Mouse (Mus musculus) MEL (cell line): Measurements from ENCODE around the gene Btbd11.

Experiments used
- CHD2 ChIP-seq: IDR thresholded peaks from 2 replicates; pipeline ENCODE4 v1.6.1; 2011; ENCODE audit warnings: low read length, improper control_type of control experiment
- CTCF ChIP-seq, 3 experiments: IDR thresholded peaks in 2 of 3; conservative IDR thresholded peaks in 1 of 3; 2 replicates each; pipeline ENCODE4 v1.5.1; 2011 to 2012; ENCODE audit warnings: low read length in 3 of 3, low read depth in 2 of 3, mild to moderate bottlenecking in 2 of 3, improper control_type of control experiment in 1 of 3, inconsistent platforms in 1 of 3, mixed read lengths in 1 of 3, moderate library complexity in 1 of 3; ENCODE audit not compliant: control insufficient read depth in 1 of 3, insufficient read depth in 1 of 3, poor library complexity in 1 of 3, severe bottlenecking in 1 of 3
- EP300 ChIP-seq, 2 experiments: IDR thresholded peaks; 2 replicates each; pipeline ENCODE4 v1.6.1; 2011; ENCODE audit warnings: improper control_type of control experiment in 2 of 2, low read length in 2 of 2, low read depth in 1 of 2, mild to moderate bottlenecking in 1 of 2
- ETS1 ChIP-seq: IDR thresholded peaks from 2 replicates; pipeline ENCODE4 v1.6.1; 2012; ENCODE audit warnings: low read depth, mild to moderate bottlenecking, inconsistent platforms, low read length, improper control_type of control experiment, moderate library complexity
- JUND ChIP-seq: IDR thresholded peaks from 2 replicates; pipeline ENCODE4 v1.6.1; 2011; ENCODE audit warnings: low read depth, mild to moderate bottlenecking, improper control_type of control experiment, low read length
- KAT2A ChIP-seq: conservative IDR thresholded peaks from 2 replicates; pipeline ENCODE4 v1.6.1; 2012; ENCODE audit warnings: low read depth, low read length, improper control_type of control experiment, inconsistent platforms
- MAFK ChIP-seq: IDR thresholded peaks from 2 replicates; pipeline ENCODE4 v1.6.1; 2011; ENCODE audit warnings: low read depth, mild to moderate bottlenecking, low read length, improper control_type of control experiment, borderline replicate concordance
- MXI1 ChIP-seq: IDR thresholded peaks from 2 replicates; pipeline ENCODE4 v1.6.1; 2011; ENCODE audit warnings: mild to moderate bottlenecking, low read depth, low read length, improper control_type of control experiment
- MYC ChIP-seq: IDR thresholded peaks from 2 replicates; pipeline ENCODE4 v1.6.1; 2011; ENCODE audit warnings: low read depth, mild to moderate bottlenecking, low read length, improper control_type of control experiment, moderate library complexity
- NRF1 ChIP-seq: IDR thresholded peaks from 2 replicates; pipeline ENCODE4 v1.6.1; 2014; ENCODE audit warnings: low read depth, mild to moderate bottlenecking, inconsistent platforms, low read length, improper control_type of control experiment, moderate library complexity; ENCODE audit not compliant: poor library complexity, insufficient read depth, severe bottlenecking
- POLR2A ChIP-seq, 2 experiments: IDR thresholded peaks; 2 replicates each; pipeline ENCODE4 v1.6.1; 2011 to 2012; ENCODE audit warnings: low read length in 2 of 2, mild to moderate bottlenecking in 2 of 2, control low read depth in 1 of 2, improper control_type of control experiment in 1 of 2, low read depth in 1 of 2, moderate library complexity in 1 of 2; ENCODE audit not compliant: control insufficient read depth in 1 of 2, insufficient read depth in 1 of 2, poor library complexity in 1 of 2
- POLR2AphosphoS5 ChIP-seq: IDR thresholded peaks from 2 replicates; pipeline ENCODE4 v1.6.1; 2012; ENCODE audit warnings: low read depth, borderline replicate concordance, mild to moderate bottlenecking, inconsistent platforms, low read length, moderate library complexity, mixed read lengths
- TAL1 ChIP-seq: IDR thresholded peaks from 2 replicates; pipeline ENCODE4 v1.6.1; 2012; ENCODE audit warnings: mild to moderate bottlenecking, inconsistent platforms, low read length, moderate library complexity, mixed read lengths
- ZMIZ1 ChIP-seq: IDR thresholded peaks from 2 replicates; pipeline ENCODE4 v1.6.1; 2012; ENCODE audit warnings: low read depth, mild to moderate bottlenecking, inconsistent platforms, low read length, improper control_type of control experiment, moderate library complexity

DNA sequence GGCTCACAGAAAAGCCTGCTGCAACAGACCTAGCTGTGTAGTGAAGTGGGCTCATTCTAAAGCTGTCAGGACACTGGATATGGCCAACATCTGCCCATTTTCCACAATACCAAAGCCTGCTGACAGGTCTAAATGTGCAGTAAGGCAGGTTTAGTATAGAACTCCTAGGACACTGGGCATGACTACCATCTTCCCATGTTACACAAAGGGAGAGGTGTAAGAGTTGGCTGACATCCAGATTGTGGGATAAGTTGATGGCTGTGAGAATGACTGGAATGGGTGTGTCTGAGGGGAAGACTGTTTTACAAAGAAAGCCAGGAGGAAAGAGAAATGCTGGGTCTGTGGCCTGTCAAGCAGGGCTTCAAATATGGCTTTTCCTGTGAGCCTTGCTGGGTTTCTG lies 313.1 kb downstream of the Btbd11 start:
- no peak for TF ChIP-seq MYC
- no peak for TF ChIP-seq POLR2A (IDR thresholded peaks at IDR 0.05; ENCODE audit: control insufficient read depth in 1 of 2, insufficient read depth in 1 of 2, low read depth in 1 of 2, low read length in 2 of 2, poor library complexity in 1 of 2)
- TF ChIP-seq JUND, result no peak
- no peak for TF ChIP-seq CHD2
- no peak for TF ChIP-seq NRF1
- TF ChIP-seq CTCF (IDR thresholded peaks at IDR 0.05 in 2 of 3, conservative IDR thresholded peaks at IDR 0.05 in 1 of 3; ENCODE audit: control insufficient read depth in 1 of 3, insufficient read depth in 1 of 3, low read depth in 2 of 3, low read length in 3 of 3, poor library complexity in 1 of 3, severe bottlenecking in 1 of 3), result no peak
- no peak for TF ChIP-seq EP300 (IDR thresholded peaks at IDR 0.05; ENCODE audit: low read depth in 1 of 2, low read length in 2 of 2)
- no peak for TF ChIP-seq ZMIZ1
- TF ChIP-seq POLR2AphosphoS5, result no peak
- TF ChIP-seq ETS1, result no peak
- TF ChIP-seq KAT2A, result no peak
- TF ChIP-seq MXI1, result no peak
- TF ChIP-seq MAFK, result no peak
- no peak for TF ChIP-seq TAL1
